Mouse (Mus musculus): ENCODE measurements around the gene Ankrd10.

- no peak for TF ChIP-seq CTCF (IDR thresholded peaks at IDR 0.05; ENCODE audit: low read depth)
- no peak for TF ChIP-seq EP300 (IDR thresholded peaks at IDR 0.05; ENCODE audit: low read depth)
Observed at GRCm38 (mm10) chr8:11572428-11572827, 63.1 kb downstream of the Ankrd10 start.

All from liver, postnatal 0 days (tissue).